Mouse (Mus musculus): ENCODE data around the gene Rbm5.

Gene Rbm5

GRCm38 (mm10) chr9:107734567-107734971 is 36.2 kb downstream of the Rbm5 start:
- DNase-seq (ENCODE audit: low read depth, low spot score): no peak

GRCm38 (mm10) chr9:107729709-107730108 is 41.1 kb downstream of the Rbm5 start:
- DNase-seq (ENCODE audit: low read depth, low spot score): no peak

- no peak for DNase-seq (ENCODE audit: low read depth, low spot score)
These were observed 41.7 kb downstream of the Rbm5 start for GRCm38 (mm10) chr9:107728919-107729670.

GRCm38 (mm10) chr9:107727041-107727440 is 43.8 kb downstream of the Rbm5 start:
- no peak for DNase-seq (ENCODE audit: low read depth, low spot score)

GRCm38 (mm10) chr9:107724796-107725195 is 46.0 kb downstream of the Rbm5 start:
- DNase-seq (ENCODE audit: low read depth, low spot score): no peak

GRCm38 (mm10) chr9:107723794-107724531 is 46.8 kb downstream of the Rbm5 start:
- DNase-seq (ENCODE audit: low read depth, low spot score): no peak

- DNase-seq (ENCODE audit: low read depth, low spot score): no peak
These were observed 47.5 kb downstream of the Rbm5 start for GRCm38 (mm10) chr9:107723292-107723691.

GRCm38 (mm10) chr9:107718781-107719540 is 51.8 kb downstream of the Rbm5 start:
- no peak for DNase-seq (ENCODE audit: low read depth, low spot score)

- DNase-seq (ENCODE audit: low read depth, low spot score): no peak
These were observed 53.8 kb downstream of the Rbm5 start for GRCm38 (mm10) chr9:107716951-107717350.

- DNase-seq (ENCODE audit: low read depth, low spot score): no peak
These were observed 55.2 kb downstream of the Rbm5 start for GRCm38 (mm10) chr9:107715632-107716031.

GRCm38 (mm10) chr9:107714221-107714952 is 56.4 kb downstream of the Rbm5 start:
- DNase-seq (ENCODE audit: low read depth, low spot score): no peak

GRCm38 (mm10) chr9:107709697-107710483 is 60.9 kb downstream of the Rbm5 start, which contains the start of gene Sema3f:
Sema3f (minus strand) TSS chr9:107710475.
- DNase-seq (ENCODE audit: low read depth, low spot score): peak; percentile 82

- DNase-seq (ENCODE audit: low read depth, low spot score): no peak
These were observed 61.6 kb downstream of the Rbm5 start for GRCm38 (mm10) chr9:107709096-107709696.

GRCm38 (mm10) chr9:107708439-107709095 is 62.2 kb downstream of the Rbm5 start:
- no peak for DNase-seq (ENCODE audit: low read depth, low spot score)

- no peak for DNase-seq (ENCODE audit: low read depth, low spot score)
These were observed 62.9 kb downstream of the Rbm5 start for GRCm38 (mm10) chr9:107707701-107708438.

- no peak for DNase-seq (ENCODE audit: low read depth, low spot score)
These were observed 64.0 kb downstream of the Rbm5 start for GRCm38 (mm10) chr9:107706781-107707211.

- no peak for DNase-seq (ENCODE audit: low read depth, low spot score)
These were observed 67.3 kb downstream of the Rbm5 start for GRCm38 (mm10) chr9:107703337-107704122.

GRCm38 (mm10) chr9:107702606-107703185 is 68.1 kb downstream of the Rbm5 start:
- no peak for DNase-seq (ENCODE audit: low read depth, low spot score)
